Mouse (Mus musculus) CH12.LX (cell line): ENCODE results near the gene Spag6. TPM values are rescaled to one million over a fixed set of nuclear protein-coding genes. Genes with fewer than 3 reads are reported as not detected.

Experiments used
- DNase-seq: peaks from one replicate; pipeline ENCODE4 v3.0.0-alpha.2; 2013; ENCODE audit errors: extremely low read depth
- H3K27ac ChIP-seq: 2 replicates; pipeline ENCODE4 v1.5.1; 2012; ENCODE audit warnings: low read depth, mild to moderate bottlenecking, control low read depth, moderate library complexity; ENCODE audit not compliant: insufficient read depth
- H3K27me3 ChIP-seq: replicated peaks from 2 replicates; pipeline ENCODE3; 2012; ENCODE audit warnings: inconsistent platforms
- H3K36me3 ChIP-seq, 2 experiments: replicated peaks in 1 of 2; 2 replicates each; pipeline versions ENCODE3 to v1.6.1; 2012; ENCODE audit warnings: inconsistent platforms in 1 of 2, low read length in 1 of 2, mild to moderate bottlenecking in 1 of 2, mixed read lengths in 1 of 2, moderate library complexity in 1 of 2; ENCODE audit not compliant: control insufficient read depth in 1 of 2, insufficient read depth in 1 of 2
- H3K4me1 ChIP-seq, 2 experiments: 2 replicates each; pipeline ENCODE4 v1.6.1; 2012; ENCODE audit warnings: inconsistent platforms in 1 of 2, moderate library complexity in 1 of 2; ENCODE audit not compliant: insufficient read depth in 2 of 2, control insufficient read depth in 1 of 2
- H3K4me2 ChIP-seq: 2 replicates; pipeline ENCODE4 v1.6.1; 2012; ENCODE audit warnings: low read depth, mild to moderate bottlenecking, control low read depth; ENCODE audit not compliant: poor library complexity, insufficient read depth, severe bottlenecking
- H3K4me3 ChIP-seq, 3 experiments: fragments of 150-350 bp in 1 of 3; sonication (generic) in 1 of 3; replicated peaks in 1 of 3; 2 replicates each; pipeline versions ENCODE3 to v1.5.1; 2011 to 2012; ENCODE audit warnings: low read depth in 2 of 3, low read length in 2 of 3, mild to moderate bottlenecking in 2 of 3, moderate library complexity in 2 of 3, control low read depth in 1 of 3, improper control_type of control experiment in 1 of 3, inconsistent platforms in 1 of 3, mixed read lengths in 1 of 3; ENCODE audit not compliant: poor library complexity in 1 of 3
- H3K79me2 ChIP-seq: replicated peaks from 2 replicates; pipeline ENCODE4 v1.6.1; 2012; ENCODE audit warnings: mild to moderate bottlenecking, moderate library complexity; ENCODE audit not compliant: control insufficient read depth, poor library complexity, insufficient read depth, severe bottlenecking; ENCODE audit errors: extremely low read depth
- H3K9ac ChIP-seq: 2 replicates; pipeline ENCODE4 v1.6.1; 2012; ENCODE audit warnings: low read depth, mild to moderate bottlenecking, control low read depth, moderate library complexity; ENCODE audit not compliant: insufficient read depth
- H3K9me3 ChIP-seq: replicated peaks from 2 replicates; pipeline ENCODE3; 2012; ENCODE audit warnings: low read length, inconsistent platforms, mixed read lengths
- BHLHE40 ChIP-seq: IDR thresholded peaks from 2 replicates; pipeline ENCODE4 v1.6.1; 2011; ENCODE audit warnings: mild to moderate bottlenecking, low read depth, low read length, improper control_type of control experiment
- E2F4 ChIP-seq: IDR thresholded peaks from 2 replicates; pipeline ENCODE4 v1.6.1; 2011; ENCODE audit warnings: low read depth, low read length, improper control_type of control experiment; ENCODE audit not compliant: insufficient replicate concordance
- dilution Hi-C: fragments of 300-500 bp; cut with MboI; formaldehyde crosslinking; loops from 2 replicates; pipeline ENCODE4 v1.14.3; 2020; ENCODE audit warnings: low sequenced_read_pairs; ENCODE audit not compliant: extremely low pct_unique_long_range_greater_than_20kb, extremely low pct_ligation_motif_present
- in situ Hi-C: fragments of 300-500 bp; cut with MboI; formaldehyde crosslinking; loops from 3 replicates; pipeline ENCODE4 v1.14.3; 2019; ENCODE audit warnings: low sequenced_read_pairs, low pct_ligation_motif_present, low pct_unique_long_range_greater_than_20kb, mixed read lengths
- polyA plus RNA-seq: library from polyadenylated mRNA; unstranded; fragments of >175 nt; gene quantifications from 2 replicates; pipeline ENCODE4 v1.2.1, GENCODE M21; 2012; ENCODE audit warnings: low read depth; ENCODE audit not compliant: insufficient read length
- total RNA-seq, 2 experiments: library from RNA; depleted of rRNA; stranded (reverse); fragments of 300-350 nt in 1 of 2; fragments of >200 nt in 1 of 2; gene quantifications; 2 replicates each; pipeline ENCODE4 v1.2.3; 2012 to 2014

Spag6 gene
- total and polyA plus RNA-seq, 3 experiments, result 0.34 TPM; not detected in 2

DNA sequence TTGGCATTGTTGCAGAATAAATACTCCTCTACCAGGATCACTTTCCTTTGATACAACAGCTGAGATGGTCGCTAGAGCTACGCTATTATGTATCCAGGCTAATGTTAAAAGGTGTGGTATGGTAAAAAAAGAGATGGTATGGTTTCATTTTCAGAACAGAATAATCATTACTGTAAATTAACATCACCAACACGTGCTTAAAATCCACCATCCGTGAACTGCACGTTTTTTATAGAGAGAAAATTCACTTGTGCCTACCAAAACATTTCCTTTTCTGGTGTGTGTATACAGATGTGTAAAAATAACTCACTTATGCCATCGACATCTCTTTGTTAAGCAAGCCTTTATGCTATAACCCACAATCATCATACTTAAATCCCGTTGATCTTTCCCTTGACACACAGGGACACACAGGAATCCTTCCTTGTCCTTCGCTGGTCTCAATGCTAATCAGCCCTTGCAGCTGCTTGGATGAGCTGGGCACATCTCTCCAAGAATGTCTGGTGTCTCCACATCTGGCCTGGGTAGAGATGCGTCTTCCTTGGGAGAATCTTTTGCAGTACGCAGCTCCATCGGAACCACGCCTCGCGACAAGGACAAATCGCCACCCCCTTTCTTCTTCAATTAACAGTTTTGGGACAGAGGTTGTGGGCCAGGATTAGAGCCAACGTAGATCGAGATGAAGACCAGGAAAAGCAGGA, 105.6 kb downstream of the Spag6 start:
- no peaks in the 10 kb centered on the region for H3K27me3 ChIP-seq
- no peak overlapping the region for H3K27ac ChIP-seq
- DNase-seq, result no peak
- no peaks in the 10 kb centered on the region for H3K36me3 ChIP-seq
- no peaks in the 10 kb centered on the region for H3K79me2 ChIP-seq
- TF ChIP-seq BHLHE40 (peak; percentile 59), E2F4 (no peak)
- H3K9ac ChIP-seq, result no peak overlapping the region
- in situ Hi-C loops, result no loop called here
- dilution Hi-C loops, result no loop called here
- H3K9me3 ChIP-seq, result no peaks in the 10 kb centered on the region
- 0 out of 4 replicates have a peak, but pooled peaks cover 0 to 4% of the 10 kb centered on the region in 2 experiments for H3K4me1 ChIP-seq
- no peak overlapping the region for H3K4me3 ChIP-seq
- no peak overlapping the region for H3K4me2 ChIP-seq

Other genes starting within 250 kb of the Spag6 start
- 114 and 116 TPM in 2 replicates for gene Commd3, start 21.6 kb upstream of the Spag6 start, total RNA-seq (2012; rRNA removed)
- 183 and 204 TPM in 2 replicates for gene Commd3, start 21.6 kb upstream of the Spag6 start, total RNA-seq (2014; rRNA removed)
- gene Commd3, start 21.6 kb upstream of the Spag6 start, polyA plus RNA-seq, result 149 and 159 TPM in 2 replicates
- 38.6 and 50.0 TPM in 2 replicates for gene Bmi1, start 17.0 kb upstream of the Spag6 start, total RNA-seq (2012; rRNA removed)
- 87.0 and 95.4 TPM in 2 replicates for gene Bmi1, start 17.0 kb upstream of the Spag6 start, total RNA-seq (2014; rRNA removed)
- 44.8 and 51.0 TPM in 2 replicates for gene Bmi1, start 17.0 kb upstream of the Spag6 start, polyA plus RNA-seq